ENCODE assay signal across 8 mouse cellular contexts in genomic region chr19:38915677-38916076, GRCm38 (mm10). TPM values are rescaled to one million over a fixed set of nuclear protein-coding genes. Genes with fewer than 3 reads are reported as not detected.
DNase-seq lines count a peak whose midpoint lies in the region; ATAC-seq and TF ChIP-seq lines count a peak whose summit lies in the region.

No protein-coding gene starts in this region.

- WGBS in kidney, postnatal 0 days = 53% methylated on average over 3 of the region's 3 CpGs

- TF ChIP-seq CTCF in layer of hippocampus, adult 2 months (conservative IDR thresholded peaks at IDR 0.05) = peak; percentile 97
- TF ChIP-seq CTCF in CH12.LX (conservative IDR thresholded peaks at IDR 0.05 in 1 of 2, IDR thresholded peaks at IDR 0.05 in 1 of 2; ENCODE audit: low read depth in 2 of 2, low read length in 2 of 2) (peak; percentile 50 to 69), Patski (IDR thresholded peaks at IDR 0.05) (peak; percentile 84)
- peak; percentile 74 for TF ChIP-seq CTCF in kidney, postnatal 0 days (IDR thresholded peaks at IDR 0.05; ENCODE audit: low read depth)

- TF ChIP-seq POLR2A in CH12.LX (IDR thresholded peaks at IDR 0.05; ENCODE audit: low read depth, low read length) = no peak

- H3K27ac ChIP-seq in layer of hippocampus, adult 2 months = no peak overlapping the region
- H3K27ac ChIP-seq in CH12.LX (ENCODE audit: insufficient read depth, low read depth) = no peak overlapping the region
- H3K27ac ChIP-seq in kidney, postnatal 0 days = no peak overlapping the region

- POLR2A ChIA-PET in Patski (lab: Charles Lee) = no interaction called here

- no peak for TF ChIP-seq EP300 in CH12.LX (IDR thresholded peaks at IDR 0.05; ENCODE audit: low read length)

- CTCF ChIA-PET in Patski (lab: Charles Lee) = interaction anchor here (0.7 to 1.8 kb wide), 12 partner anchors 9 to 492 kb away, joined by 3 to 6 read pairs (median 4); no protein-coding TSS in a partner anchor

- H3K27me3 ChIP-seq in CH12.LX (replicated peaks) (no peaks in the 10 kb centered on the region), Patski (no peaks in the 10 kb centered on the region)
- no peaks in the 10 kb centered on the region for H3K27me3 ChIP-seq in kidney, postnatal 0 days (ENCODE audit: insufficient read depth, low read length)

- no peaks in the 10 kb centered on the region for H3K4me1 ChIP-seq in CH12.LX (ENCODE audit: control insufficient read depth in 1 of 2, insufficient read depth in 2 of 2)
- H3K4me1 ChIP-seq in kidney, postnatal 0 days (replicated peaks; ENCODE audit: insufficient read depth, low read length) = no peaks in the 10 kb centered on the region

- no peaks in the 10 kb centered on the region for H3K9me3 ChIP-seq in CH12.LX (replicated peaks; ENCODE audit: low read length)
- no peaks in the 10 kb centered on the region for H3K9me3 ChIP-seq in kidney, postnatal 0 days (replicated peaks; ENCODE audit: low read length)

- peaks cover 4 to 27% of the 10 kb centered on the region in 2 experiments for H3K36me3 ChIP-seq in CH12.LX (replicated peaks in 1 of 2; ENCODE audit: control insufficient read depth in 1 of 2, insufficient read depth in 1 of 2, low read length in 1 of 2)
- peaks cover 22% of the 10 kb centered on the region for H3K36me3 ChIP-seq in kidney, postnatal 0 days (ENCODE audit: insufficient read depth, low read length)

- TF ChIP-seq RAD21 in CH12.LX (IDR thresholded peaks at IDR 0.05; ENCODE audit: low read depth, low read length) = peak; percentile 18

- in situ Hi-C loops in CH12.LX (cut with MboI; ENCODE audit: low pct_ligation_motif_present, low pct_unique_long_range_greater_than_20kb, low sequenced_read_pairs) (no loop called here), Patski (cut with MboI; ENCODE audit: low pct_unique_long_range_greater_than_20kb) (loop anchor here (10.0 kb wide), 1 partner anchor 491 kb away; no protein-coding TSS in a partner anchor)

- no peak overlapping the region for H3K4me3 ChIP-seq in layer of hippocampus, adult 2 months
- no peak overlapping the region for H3K4me3 ChIP-seq in CH12.LX (replicated peaks in 1 of 3; ENCODE audit: low read depth in 2 of 3, low read length in 2 of 3, poor library complexity in 1 of 3)
- no peak overlapping the region for H3K4me3 ChIP-seq in kidney, postnatal 0 days (replicated peaks; ENCODE audit: low read depth, low read length)

- no peak overlapping the region for H3K4me2 ChIP-seq in CH12.LX (ENCODE audit: insufficient read depth, low read depth, poor library complexity, severe bottlenecking)
- no peak overlapping the region for H3K4me2 ChIP-seq in kidney, postnatal 0 days (ENCODE audit: low read length)

- peak; percentile 82 for ATAC-seq in Patski
- no peak for ATAC-seq in kidney, postnatal 0 days (replicated peaks; ENCODE audit: low FRiP score, low read depth)
- peak; percentile 84 for ATAC-seq in megakaryocyte-erythroid progenitor cell, adult 5-6 weeks (replicated peaks; ENCODE audit: low FRiP score, low TSS enrichment, poor library complexity, severe bottlenecking)
- no peak for ATAC-seq in monocyte, adult 5-6 weeks (replicated peaks; ENCODE audit: insufficient number of reproducible peaks, low FRiP score, low TSS enrichment, poor library complexity, severe bottlenecking)

- no peaks in the 10 kb centered on the region for H3K79me2 ChIP-seq in CH12.LX (replicated peaks; ENCODE audit: control insufficient read depth, extremely low read depth, insufficient read depth, poor library complexity, severe bottlenecking)

- peak in 1 of 2 experiments; percentile 69 for DNase-seq in layer of hippocampus, adult 2 months (ENCODE audit: low spot score in 2 of 2)
- DNase-seq in layer of hippocampus, adult 9-11 months = no peak
- DNase-seq in CH12.LX (ENCODE audit: extremely low read depth) = peak; percentile 34
- DNase-seq in Patski (ENCODE audit: low read depth, low spot score) = no peak
- DNase-seq in embryo, embryonic 10 days (ENCODE audit: low spot score) = peak; percentile 54
- DNase-seq in kidney, postnatal 0 days (ENCODE audit: low spot score) = peak; percentile 47

- dilution Hi-C loops in CH12.LX (cut with MboI; ENCODE audit: extremely low pct_ligation_motif_present, extremely low pct_unique_long_range_greater_than_20kb, low sequenced_read_pairs) = no loop called here

- H3K9ac ChIP-seq in CH12.LX (ENCODE audit: insufficient read depth, low read depth) = no peak overlapping the region
- H3K9ac ChIP-seq in kidney, postnatal 0 days (ENCODE audit: low read depth, low read length) = no peak overlapping the region

TF ChIP-seq in CH12.LX, 34 proteins besides CTCF, POLR2A, EP300 and RAD21:
- TF ChIP-seq KAT2A (IDR thresholded peaks at IDR 0.05; ENCODE audit: insufficient replicate concordance, low read length) = no peak
- peak; percentile 43 for TF ChIP-seq SMC3 (IDR thresholded peaks at IDR 0.05; ENCODE audit: low read depth, low read length)

RNA-seq across cellular contexts. Expression of gene Hells, which starts 15.0 kb away (rescaled TPM):
- total RNA-seq in layer of hippocampus, adult 2 months (2021) = 1 to 10 TPM; 5.3 to 5.8 TPM
- total RNA-seq in CH12.LX (2012; rRNA removed) = 73.2 and 98.6 TPM in 2 replicates
- total RNA-seq in CH12.LX (2014; rRNA removed) = 131 and 153 TPM in 2 replicates
- polyA plus RNA-seq in CH12.LX (2012; ENCODE audit: insufficient read length, low read depth) = 378 and 393 TPM in 2 replicates
- polyA plus RNA-seq in Patski (2021) = 31.0 TPM
- polyA plus RNA-seq in kidney, postnatal 0 days (2015; fragmentation: Nextera tagmentation; extraction: Ambion mirVana) = 30.8 and 33.8 TPM in 2 replicates
- 61.1 and 73.1 TPM in 2 replicates for total RNA-seq in megakaryocyte-erythroid progenitor cell, adult 5-6 weeks (2014; fragmentation: Nextera tagmentation)
- 77.3 and 82.1 TPM in 2 replicates for total RNA-seq in megakaryocyte-erythroid progenitor cell, adult 5-6 weeks (2017)
- 4.6 to 15.3 TPM (median 12.0 TPM) in 3 replicates for total RNA-seq in monocyte, adult 5-6 weeks (2017)

Comparison
In these comparisons a context has a peak if more than half of its experiments do, and no peak if none do; other contexts are left out.
1. DNase-seq: peak in CH12.LX (single experiment), embryo, embryonic 10 days (single experiment) and kidney, postnatal 0 days (single experiment); none in layer of hippocampus, adult 9-11 months (single experiment) and Patski (single experiment).
2. ATAC-seq: peak in Patski (single experiment) and megakaryocyte-erythroid progenitor cell, adult 5-6 weeks (single experiment); none in kidney, postnatal 0 days (single experiment) and monocyte, adult 5-6 weeks (single experiment).
3. Peak in every context shown above with its lines, with median percentiles within 50 percentile points of each other: CTCF ChIP-seq.